Mouse (Mus musculus) spleen, adult 12 weeks (tissue): ENCODE results near the gene Olfr292.

Experiments used
- DNase-seq: peaks from one replicate; pipeline ENCODE4 v3.0.0; 2022; ENCODE audit warnings: low spot score

Olfr292 gene

GRCm38 (mm10) chr7:86688030-86688429 lies at the start of gene Olfr292:
Gene Olfr292, plus strand, starts transcription at chr7:86688330.
- no peak for DNase-seq

DNA sequence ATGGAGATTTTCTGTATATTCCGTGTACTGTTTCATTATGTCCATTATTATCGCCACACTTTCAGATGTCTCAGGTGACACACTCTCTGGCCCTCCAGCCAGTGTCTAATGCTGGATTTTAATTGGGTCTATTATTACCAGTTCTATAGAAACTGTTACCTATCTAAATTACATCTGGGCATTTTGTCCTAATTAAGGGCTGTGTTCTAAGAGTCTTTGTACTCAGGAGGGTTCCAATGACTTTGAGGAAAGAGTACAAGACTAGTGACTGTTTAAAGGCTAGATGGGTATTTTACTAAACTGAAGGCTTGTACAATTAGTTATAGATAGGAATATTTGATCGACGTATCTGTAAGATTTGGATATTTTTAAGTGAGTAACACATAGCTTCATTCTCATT lies 39.4 kb upstream of the Olfr292 start, which contains the start of gene Olfr293:
Olfr293 (plus strand) TSS at position 301 of the 400 bp plus-strand sequence.
- DNase-seq = no peak

GRCm38 (mm10) chr7:86725013-86725412 lies 36.9 kb downstream of the Olfr292 start:
- no peak for DNase-seq
